Mouse (Mus musculus) inflammation-experienced regulatory T-cells, adult 6 months (primary cell): ENCODE data around the gene Kctd19. TPM values are rescaled to one million over a fixed set of nuclear protein-coding genes. Genes with fewer than 3 reads are reported as not detected.

Source experiments
- ATAC-seq: one replicate; pipeline ENCODE4 v1.8.0; 2017
- polyA plus RNA-seq, 3 experiments: library from polyadenylated mRNA; unstranded; fragments of 100-300 nt; shearing (Covaris generic); gene quantifications; one replicate each; pipeline ENCODE4 v1.2.1; 2017

Gene Kctd19
- polyA plus RNA-seq, 3 experiments from 2014 or later = not detected

- no peak for ATAC-seq
Observed at GRCm38 (mm10) chr8:105419800-105420199, 6.5 kb upstream of the Kctd19 start.

GRCm38 (mm10) chr8:105418992-105419391, 5.7 kb upstream of the Kctd19 start:
- ATAC-seq = no peak

GRCm38 (mm10) chr8:105409947-105410346, 3.4 kb downstream of the Kctd19 start:
- no peak for ATAC-seq

GRCm38 (mm10) chr8:105408331-105408730, 5.0 kb downstream of the Kctd19 start:
- no peak for ATAC-seq

- ATAC-seq = no peak
Observed at GRCm38 (mm10) chr8:105406416-105406815, 6.9 kb downstream of the Kctd19 start.

GRCm38 (mm10) chr8:105404496-105404895, 8.8 kb downstream of the Kctd19 start:
- no peak for ATAC-seq

- ATAC-seq = no peak
Observed at GRCm38 (mm10) chr8:105403467-105403866, 9.8 kb downstream of the Kctd19 start.

GRCm38 (mm10) chr8:105400016-105400415, 13.3 kb downstream of the Kctd19 start:
- ATAC-seq = no peak

GRCm38 (mm10) chr8:105397747-105398146, 15.6 kb downstream of the Kctd19 start:
- no peak for ATAC-seq

GRCm38 (mm10) chr8:105393915-105394314, 19.4 kb downstream of the Kctd19 start:
- ATAC-seq = no peak

GRCm38 (mm10) chr8:105393089-105393787, 20.1 kb downstream of the Kctd19 start:
- ATAC-seq = no peak

GRCm38 (mm10) chr8:105389096-105389495, 24.2 kb downstream of the Kctd19 start:
- ATAC-seq = no peak

GRCm38 (mm10) chr8:105387151-105387550, 26.2 kb downstream of the Kctd19 start:
- ATAC-seq = no peak

GRCm38 (mm10) chr8:105384070-105384469, 29.2 kb downstream of the Kctd19 start:
- no peak for ATAC-seq

- no peak for ATAC-seq
Observed at GRCm38 (mm10) chr8:105380308-105380707, 33.0 kb downstream of the Kctd19 start.

- no peak for ATAC-seq
Observed at GRCm38 (mm10) chr8:105378673-105379072, 34.6 kb downstream of the Kctd19 start.

- no peak for ATAC-seq
Observed at GRCm38 (mm10) chr8:105374513-105374966, 38.8 kb downstream of the Kctd19 start.

- ATAC-seq = no peak
Observed at GRCm38 (mm10) chr8:105373032-105373431, 40.3 kb downstream of the Kctd19 start, which contains the start of gene Plekhg4. TSS of gene Plekhg4 (plus strand) at chr8:105373274.

GRCm38 (mm10) chr8:105372473-105372872, 40.8 kb downstream of the Kctd19 start:
- no peak for ATAC-seq

- ATAC-seq = no peak
Observed at GRCm38 (mm10) chr8:105367107-105367506, 46.2 kb downstream of the Kctd19 start.

- no peak for ATAC-seq
Observed at GRCm38 (mm10) chr8:105361751-105362702, 51.3 kb downstream of the Kctd19 start.

GRCm38 (mm10) chr8:105359646-105360045, 53.7 kb downstream of the Kctd19 start:
- ATAC-seq = no peak

- no peak for ATAC-seq
Observed at GRCm38 (mm10) chr8:105359208-105359607, 54.1 kb downstream of the Kctd19 start.
